Mouse (Mus musculus) left cerebral cortex, adult 18-20 months (tissue): Measurements from ENCODE around the gene Rlim. TPM values are rescaled to one million over a fixed set of nuclear protein-coding genes. Genes with fewer than 3 reads are reported as not detected.

Experiments used
- DNase-seq, 2 experiments: peaks; one replicate each; pipeline ENCODE4 v3.0.0; 2021 to 2022; ENCODE audit warnings: low spot score in 2 of 2, mixed read lengths in 1 of 2
- long read RNA-seq, 2 experiments: library from polyadenylated mRNA; stranded (forward); transcript quantifications; one replicate each; pipeline ENCODE4 v2.0.0; 2021
- total RNA-seq, 2 experiments: library from RNA; stranded (reverse); gene quantifications; 2 replicates each; pipeline ENCODE4 v1.2.3; 2021

The Rlim gene
- 10 to 100 TPM; 46.1 to 55.1 TPM for total RNA-seq
- long read RNA-seq, experiment 1, full-length matches to known transcripts = 5 of 13 reads
- long read RNA-seq, experiment 1, partial matches to known transcripts = 0 of 13 reads
- long read RNA-seq, experiment 1, other reads (novel, unspliced or antisense) = 8 of 13 reads
- long read RNA-seq, experiment 2, full-length matches to known transcripts = 5 of 14 reads
- long read RNA-seq, experiment 2, partial matches to known transcripts = 0 of 14 reads
- long read RNA-seq, experiment 2, other reads (novel, unspliced or antisense) = 9 of 14 reads

DNA sequence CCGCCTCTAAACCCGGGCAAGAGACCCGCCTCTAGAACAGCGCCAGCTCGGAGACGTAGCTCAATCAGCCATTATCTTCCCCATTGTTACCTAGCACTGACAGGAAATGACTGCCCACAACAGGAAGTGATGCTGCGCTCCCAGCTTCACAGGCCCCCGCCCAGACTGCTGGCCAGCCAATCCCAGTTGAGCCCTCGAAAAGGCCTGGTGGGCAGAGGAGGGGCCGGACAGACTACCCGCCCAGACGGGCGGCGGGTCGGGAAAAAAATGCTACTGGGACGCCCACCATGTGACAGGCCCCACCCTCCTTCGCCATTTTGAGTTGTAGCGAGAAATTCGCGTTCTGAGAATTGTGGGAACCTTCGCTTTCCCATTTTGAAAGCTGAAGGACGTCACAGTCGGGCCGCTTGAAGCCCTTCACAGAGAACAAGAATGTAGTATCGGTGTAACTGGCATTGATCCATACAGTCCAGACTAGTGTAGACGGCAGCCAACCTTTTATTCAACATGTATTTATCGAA is at the start of gene Rlim:
Gene Rlim, minus strand, starts transcription at position 116 of the 521 bp plus-strand sequence.
- DNase-seq = peak; percentile 76 to 90

- DNase-seq = no peak
Measured at GRCm38 (mm10) chrX:104017196-104017595, 36.1 kb upstream of the Rlim start.

- no peak for DNase-seq
Measured at GRCm38 (mm10) chrX:104015048-104015447, 34.0 kb upstream of the Rlim start.

DNA sequence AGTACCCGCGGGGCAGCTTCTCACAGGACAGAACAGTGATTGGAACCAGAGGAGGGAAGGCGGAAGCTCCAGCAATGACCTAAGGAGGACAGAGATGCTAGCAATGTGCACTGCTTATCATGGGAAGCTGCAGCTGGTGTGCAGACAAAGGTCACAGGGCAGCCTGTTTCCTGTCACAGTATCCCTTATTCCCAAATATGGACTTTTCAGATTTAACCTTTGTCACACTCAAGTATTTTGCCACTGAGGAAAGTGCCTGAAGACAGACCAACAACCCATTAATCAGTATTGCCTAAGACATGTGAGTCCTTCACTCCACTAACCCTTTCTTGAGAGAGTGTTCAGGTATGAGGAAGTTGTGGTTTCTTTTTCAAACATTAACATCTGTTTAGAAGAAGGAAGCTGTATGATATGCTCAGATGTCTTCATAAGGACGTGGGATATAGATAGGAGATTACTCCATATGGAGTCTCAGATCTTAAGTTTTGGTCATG is 32.3 kb upstream of the Rlim start:
- DNase-seq = no peak

- DNase-seq = no peak
Measured at GRCm38 (mm10) chrX:103994741-103995140, 13.7 kb upstream of the Rlim start.

DNA sequence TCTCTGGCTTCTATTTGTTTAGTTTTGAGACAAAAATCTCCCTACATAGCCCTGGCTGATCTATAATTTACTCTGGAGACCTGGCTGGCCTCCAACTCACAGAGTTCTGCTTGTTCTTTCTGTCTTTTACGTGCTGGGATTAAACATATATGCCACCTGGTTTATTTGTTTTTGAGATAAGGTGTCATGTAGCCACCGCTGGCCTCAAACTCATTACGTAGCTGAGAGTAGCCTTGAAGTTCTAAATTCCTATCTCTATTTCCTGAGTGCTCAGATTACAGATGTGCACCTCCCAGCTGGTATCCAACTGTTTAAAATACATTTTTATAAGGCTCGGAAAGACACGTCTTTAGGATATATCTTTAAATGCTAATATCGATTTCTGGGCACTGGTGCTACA is 12.8 kb upstream of the Rlim start:
- DNase-seq = no peak

DNA sequence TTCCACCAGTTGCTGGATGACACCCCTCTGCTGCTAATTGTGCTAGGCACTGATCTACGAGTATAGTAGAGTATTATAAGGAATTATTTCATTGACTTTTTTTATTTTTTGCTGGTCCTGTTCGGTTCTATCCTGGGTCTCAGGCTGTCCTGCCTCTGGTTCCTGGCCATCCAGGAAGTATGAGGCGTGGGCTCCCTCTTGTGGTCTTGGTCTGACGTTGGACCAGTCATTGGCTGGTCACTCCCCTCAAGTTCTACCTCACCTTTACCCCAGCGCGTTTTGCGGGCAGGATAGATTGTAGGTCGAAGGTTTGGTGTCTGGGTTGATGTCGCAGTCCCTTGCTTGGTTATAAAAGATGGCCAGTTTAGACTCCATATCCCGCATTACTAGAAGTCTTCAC is 10.6 kb upstream of the Rlim start:
- DNase-seq = no peak

DNA sequence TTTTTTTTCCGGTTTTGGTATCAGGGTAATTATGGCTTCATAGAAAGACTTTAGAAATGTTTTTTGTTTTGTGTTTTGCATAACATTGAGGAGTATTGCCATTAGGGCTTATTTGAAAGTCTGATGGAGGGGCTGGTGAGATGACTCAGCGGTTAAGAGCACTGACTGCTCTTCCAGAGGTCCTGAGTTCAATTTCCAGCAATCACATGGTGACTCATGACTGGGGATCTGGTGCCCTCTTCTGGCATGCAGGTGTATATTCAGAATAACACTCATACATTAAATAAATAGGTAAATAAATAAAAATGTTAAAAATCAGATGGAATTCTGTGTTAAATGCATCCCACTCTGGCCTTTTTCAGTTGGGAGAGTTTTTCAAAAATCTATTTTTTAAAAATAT is 9.3 kb upstream of the Rlim start:
- no peak for DNase-seq

DNA sequence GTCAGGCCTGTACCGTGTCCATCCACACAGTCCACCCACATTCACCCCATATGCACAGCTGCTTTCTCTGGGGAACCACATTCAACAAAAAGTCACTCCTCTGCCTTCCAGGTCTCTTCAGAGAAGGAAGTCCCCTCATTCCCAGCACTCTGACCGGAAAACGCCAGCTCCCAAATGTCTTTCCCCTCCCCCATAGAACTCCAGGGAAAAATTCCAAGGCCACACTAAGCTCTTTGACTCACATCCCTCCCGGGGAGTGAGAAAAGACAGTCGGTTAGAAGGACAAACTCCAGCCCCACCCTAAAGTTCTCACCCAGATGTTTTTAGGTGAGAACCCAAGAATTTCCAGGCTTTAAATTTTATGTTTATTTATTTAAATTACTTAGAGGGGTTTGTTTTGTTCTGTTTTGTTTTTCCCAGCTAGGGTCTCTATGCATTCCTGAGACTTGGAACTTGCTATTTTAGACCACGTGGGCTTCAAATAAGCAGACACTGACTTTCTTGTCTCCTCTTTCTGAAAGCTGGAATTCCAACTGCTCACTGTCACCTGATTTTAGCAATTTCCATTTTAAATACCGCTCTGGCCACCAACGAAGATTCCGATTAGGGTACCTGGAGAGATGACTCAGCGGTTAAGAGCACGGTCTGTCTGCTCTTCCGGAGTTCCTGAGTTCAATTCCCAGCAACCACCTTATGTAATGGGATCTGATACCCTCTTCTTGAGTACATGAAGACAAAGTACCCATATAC is 6.3 kb upstream of the Rlim start:
- DNase-seq = no peak

DNA sequence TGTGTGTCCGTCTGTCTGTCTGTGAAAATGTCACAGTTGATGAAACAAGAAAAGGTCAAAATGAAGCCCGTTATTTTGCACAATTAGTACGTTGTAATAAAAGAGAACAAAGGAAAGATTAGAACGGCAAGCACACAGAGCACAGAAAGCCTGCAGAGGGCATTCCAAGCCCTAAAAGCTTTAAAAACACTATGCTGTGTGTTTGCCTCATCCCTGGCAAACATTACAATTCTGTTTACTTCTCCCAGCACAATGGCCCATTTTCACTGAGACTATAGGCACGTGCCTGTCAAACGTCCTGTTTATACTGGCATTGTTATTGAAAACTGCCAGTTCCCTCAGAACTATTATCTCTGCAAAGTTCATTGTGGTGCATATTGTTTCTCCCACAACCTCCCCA is 5.1 kb upstream of the Rlim start:
- no peak for DNase-seq

DNA sequence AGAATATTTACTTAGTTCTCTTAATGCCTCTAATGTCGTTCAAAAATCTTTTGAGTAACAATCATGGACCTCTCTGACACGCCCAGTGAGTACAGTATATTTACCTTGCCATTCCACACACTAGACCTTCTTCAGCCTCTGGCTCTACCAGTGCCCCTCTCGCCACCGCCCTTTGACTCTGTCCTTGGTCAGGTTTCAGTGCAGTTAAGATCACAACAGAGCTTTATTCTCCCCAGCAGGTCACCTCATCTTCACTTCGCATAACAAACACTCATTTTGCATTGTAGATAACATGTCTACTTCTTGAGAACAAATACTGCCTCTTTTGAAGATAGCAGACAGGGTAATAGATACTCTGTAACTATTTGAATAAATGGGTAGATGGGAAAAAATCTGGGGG is 3.9 kb upstream of the Rlim start:
- no peak for DNase-seq

DNA sequence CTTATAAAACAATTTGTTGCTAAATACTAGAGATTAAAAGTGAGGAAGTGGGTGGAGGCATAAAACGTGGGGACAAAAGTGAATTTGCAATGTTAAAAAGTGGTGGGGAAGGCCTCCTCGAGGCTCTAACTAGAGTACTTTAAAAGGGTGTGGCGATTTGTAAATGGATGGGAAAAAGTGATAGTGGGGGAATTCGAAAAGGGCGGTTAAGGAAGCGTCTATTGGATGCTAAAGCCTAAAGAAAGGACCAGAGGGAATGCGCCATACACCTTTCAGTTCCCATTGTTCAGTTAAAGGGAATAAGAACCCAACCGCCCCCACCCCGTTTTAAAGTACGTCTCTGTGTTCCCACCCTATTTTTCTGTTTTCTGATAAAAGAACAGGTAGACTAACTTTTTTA is 722 bp upstream of the Rlim start:
- DNase-seq = no peak

GRCm38 (mm10) chrX:103980590-103981168 is 405 bp downstream of the Rlim start:
- DNase-seq = no peak

- no peak for DNase-seq
Measured at GRCm38 (mm10) chrX:103980036-103980435, 1.0 kb downstream of the Rlim start.

- DNase-seq = no peak
Measured at GRCm38 (mm10) chrX:103939701-103940100, 41.4 kb downstream of the Rlim start.

- peak; percentile 18 to 33 for DNase-seq
Measured at GRCm38 (mm10) chrX:103937333-103937732, 43.8 kb downstream of the Rlim start.

- DNase-seq = no peak
Measured at GRCm38 (mm10) chrX:103922436-103922835, 58.6 kb downstream of the Rlim start.

GRCm38 (mm10) chrX:103918954-103919353 is 62.1 kb downstream of the Rlim start:
- no peak for DNase-seq

- DNase-seq = peak; percentile 38 to 45
Measured at GRCm38 (mm10) chrX:103914790-103915189, 66.3 kb downstream of the Rlim start.
